Mouse (Mus musculus) thymus, adult 2 months (tissue): ENCODE results near the gene Glyctk.

Experiments
- CTCF ChIP-seq: fragments of 200-500 bp; IDR thresholded peaks from 2 replicates; pipeline ENCODE4 v1.5.1; 2012; ENCODE audit warnings: mild to moderate bottlenecking, control low read depth, low read length, moderate library complexity, borderline replicate concordance; ENCODE audit not compliant: control insufficient read depth, poor library complexity, insufficient read depth; ENCODE audit errors: extremely low read depth
- POLR2A ChIP-seq: fragments of 200-500 bp; IDR thresholded peaks from 2 replicates; pipeline ENCODE4 v1.6.1; 2012; ENCODE audit warnings: mild to moderate bottlenecking, low read length, control low read depth, moderate library complexity; ENCODE audit not compliant: control insufficient read depth, poor library complexity, insufficient read depth; ENCODE audit errors: extremely low read depth

GRCm38 (mm10) chr9:106195693-106196092 is 37.8 kb upstream of the Glyctk start:
- no peak for TF ChIP-seq CTCF
- no peak for TF ChIP-seq POLR2A
